Mouse (Mus musculus) adrenal gland, adult 2 months (tissue): ENCODE measurements at regions not wholly inside any gene's neighbourhood (a gene's known extent, or its start where the extent isn't known, plus 50 kb on each side); places are given as distances from the start of the nearest gene placed in this dataset.

ENCODE experiments used
- DNase-seq: peaks from one replicate; pipeline ENCODE4 v3.0.0; 2021

GRCm38 (mm10) chr4:125439856-125440255 lies 50.6 kb upstream of the Grik3 start:
- DNase-seq, result no peak

DNA sequence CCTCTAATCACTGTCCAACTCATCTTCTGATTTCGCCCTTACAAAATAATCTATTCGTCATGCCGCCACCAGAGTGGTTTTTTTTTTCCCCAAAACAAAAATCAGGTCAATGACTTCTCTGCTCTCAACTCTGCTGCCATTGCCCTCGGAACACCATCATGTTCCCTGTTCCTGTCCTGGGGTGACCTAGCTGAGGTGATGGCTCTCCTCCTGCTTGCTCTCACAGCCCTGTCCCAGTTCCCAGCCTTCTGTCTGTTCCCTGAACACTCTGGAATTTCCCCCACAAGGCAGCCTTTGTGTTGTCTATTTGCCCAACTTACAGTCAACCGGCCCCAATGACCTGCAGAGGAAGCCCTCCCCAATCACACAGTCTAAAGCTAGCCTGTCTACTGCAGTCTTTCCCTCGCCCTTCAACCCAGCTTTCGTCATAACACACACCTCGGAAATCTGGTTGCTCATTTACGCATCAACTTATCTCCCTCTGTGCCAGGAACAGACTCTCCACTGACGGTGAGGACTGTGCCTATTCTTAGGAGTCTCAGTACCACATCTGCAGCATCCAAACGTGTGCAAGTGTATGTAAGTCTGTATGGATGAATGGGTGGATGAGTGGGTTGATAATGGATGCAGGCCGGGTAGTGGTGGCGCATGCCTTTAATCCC lies 53.2 kb upstream of the Grik3 start:
- no peak for DNase-seq

DNA sequence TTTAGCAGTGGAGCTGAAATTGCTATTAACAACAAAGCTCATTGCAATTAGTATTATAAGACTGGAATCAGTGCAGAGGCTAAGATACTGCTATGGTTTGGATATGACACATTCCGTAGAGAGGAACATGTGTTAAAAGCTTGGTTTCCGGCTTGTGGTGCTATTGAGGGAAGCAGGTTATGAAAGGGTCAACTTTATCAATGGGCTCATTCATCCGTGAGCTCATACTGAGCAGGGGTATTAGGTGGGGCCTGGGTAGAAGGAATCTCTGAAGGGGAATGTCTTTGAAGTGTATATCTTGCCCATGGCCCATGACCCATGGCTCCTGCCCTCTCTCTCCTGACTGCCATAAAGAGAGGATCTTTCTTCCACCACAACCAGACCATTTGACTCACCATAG lies 57.0 kb upstream of the Grik3 start:
- DNase-seq, result no peak

DNA sequence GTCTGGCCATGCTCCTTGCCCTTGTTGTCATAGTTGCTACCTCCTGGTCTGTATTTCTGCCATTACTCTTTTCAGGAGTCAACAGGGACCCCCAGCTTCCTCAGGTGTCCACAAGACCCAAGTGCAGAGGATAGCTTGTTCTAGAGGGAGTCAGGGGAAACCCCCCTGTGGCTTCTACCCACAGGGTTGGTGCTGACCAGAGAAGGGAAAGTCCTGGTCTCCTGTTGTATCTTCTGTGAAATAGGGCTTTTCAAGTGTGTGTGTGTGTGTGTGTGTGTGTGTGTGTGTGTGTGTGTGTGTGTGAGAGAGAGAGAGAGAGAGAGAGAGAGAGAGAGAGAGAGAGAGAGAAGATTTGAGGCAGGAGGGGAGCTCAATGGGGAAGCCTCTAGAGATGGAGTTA lies 58.9 kb upstream of the Grik3 start:
- no peak for DNase-seq

- DNase-seq, result no peak
Measured at GRCm38 (mm10) chr4:125430845-125431244, 59.7 kb upstream of the Grik3 start.

- DNase-seq, result no peak
Measured at GRCm38 (mm10) chr4:125428736-125429135, 61.8 kb upstream of the Grik3 start.

DNA sequence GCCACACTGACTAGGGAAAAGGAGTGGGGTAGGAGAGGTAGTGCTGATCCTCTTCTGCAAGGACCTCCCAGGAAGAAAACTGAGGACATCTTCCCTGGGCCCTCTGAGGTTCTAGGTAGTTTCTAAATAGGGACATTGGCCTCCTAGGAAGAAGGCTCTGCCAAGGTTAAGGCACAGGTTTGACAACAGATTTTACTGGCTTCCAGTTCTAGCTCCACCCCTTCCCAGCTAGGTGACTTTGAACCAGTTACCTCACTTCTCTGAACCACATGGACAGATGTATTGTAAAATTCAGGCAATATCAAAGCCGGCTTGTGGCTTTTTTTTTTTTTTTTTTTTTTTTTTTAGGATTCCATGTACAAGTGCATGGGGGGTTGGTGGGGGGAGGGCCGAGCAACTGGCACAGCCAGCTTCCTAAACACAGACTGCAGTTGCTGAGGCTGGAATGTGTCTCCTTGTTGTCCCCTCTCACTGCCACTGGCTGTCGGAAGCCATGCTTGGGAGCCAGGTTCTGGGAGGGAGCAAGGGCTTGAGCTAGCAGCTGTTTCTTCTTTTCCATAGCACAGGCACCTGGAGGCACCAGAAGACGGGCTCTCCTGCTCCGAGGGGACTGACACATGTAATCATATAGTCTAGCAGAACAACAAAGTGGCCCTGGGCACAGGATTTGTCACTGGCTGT lies 69.8 kb upstream of the Grik3 start:
- no peak for DNase-seq

DNA sequence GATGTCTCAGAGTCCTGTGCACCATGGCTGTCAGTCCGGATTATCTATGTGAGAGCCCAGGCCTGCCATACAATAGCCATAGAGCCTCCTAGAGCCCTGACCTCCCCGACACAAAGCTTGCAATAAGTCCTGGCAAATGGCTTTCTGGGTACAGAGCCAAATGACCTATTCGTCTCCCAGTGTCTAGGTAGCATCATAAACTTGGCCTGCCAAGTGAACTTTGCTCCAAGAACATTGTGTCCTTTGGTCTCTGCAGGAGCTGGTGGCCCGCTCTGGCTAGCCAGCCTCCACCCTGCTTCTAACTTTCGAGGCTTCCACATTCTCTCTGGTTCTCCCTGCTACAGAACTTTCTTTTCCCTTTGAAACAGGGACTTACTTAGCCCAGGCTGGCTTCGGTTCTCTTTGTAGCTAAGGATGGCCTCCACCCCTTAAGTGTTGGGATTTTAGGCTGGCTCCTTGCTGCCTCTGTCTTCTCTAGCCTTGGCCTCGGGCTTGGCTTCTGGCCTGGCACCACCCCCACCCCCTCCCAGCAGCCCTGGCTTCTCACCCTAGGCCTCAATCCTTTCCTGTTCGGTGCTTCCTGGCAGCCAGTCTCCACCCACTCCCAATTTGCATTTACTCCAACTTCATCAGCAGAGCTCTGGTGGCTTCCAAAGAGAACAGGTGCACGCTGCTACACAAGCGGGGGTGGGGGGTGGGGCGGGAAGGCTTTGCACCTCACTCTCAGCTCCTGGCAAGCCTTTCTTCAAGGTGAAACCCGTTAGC lies 70.8 kb upstream of the Grik3 start:
- peak; percentile 41 for DNase-seq

- DNase-seq, result no peak
Measured at GRCm38 (mm10) chr4:125415308-125415707, 75.2 kb upstream of the Grik3 start.

DNA sequence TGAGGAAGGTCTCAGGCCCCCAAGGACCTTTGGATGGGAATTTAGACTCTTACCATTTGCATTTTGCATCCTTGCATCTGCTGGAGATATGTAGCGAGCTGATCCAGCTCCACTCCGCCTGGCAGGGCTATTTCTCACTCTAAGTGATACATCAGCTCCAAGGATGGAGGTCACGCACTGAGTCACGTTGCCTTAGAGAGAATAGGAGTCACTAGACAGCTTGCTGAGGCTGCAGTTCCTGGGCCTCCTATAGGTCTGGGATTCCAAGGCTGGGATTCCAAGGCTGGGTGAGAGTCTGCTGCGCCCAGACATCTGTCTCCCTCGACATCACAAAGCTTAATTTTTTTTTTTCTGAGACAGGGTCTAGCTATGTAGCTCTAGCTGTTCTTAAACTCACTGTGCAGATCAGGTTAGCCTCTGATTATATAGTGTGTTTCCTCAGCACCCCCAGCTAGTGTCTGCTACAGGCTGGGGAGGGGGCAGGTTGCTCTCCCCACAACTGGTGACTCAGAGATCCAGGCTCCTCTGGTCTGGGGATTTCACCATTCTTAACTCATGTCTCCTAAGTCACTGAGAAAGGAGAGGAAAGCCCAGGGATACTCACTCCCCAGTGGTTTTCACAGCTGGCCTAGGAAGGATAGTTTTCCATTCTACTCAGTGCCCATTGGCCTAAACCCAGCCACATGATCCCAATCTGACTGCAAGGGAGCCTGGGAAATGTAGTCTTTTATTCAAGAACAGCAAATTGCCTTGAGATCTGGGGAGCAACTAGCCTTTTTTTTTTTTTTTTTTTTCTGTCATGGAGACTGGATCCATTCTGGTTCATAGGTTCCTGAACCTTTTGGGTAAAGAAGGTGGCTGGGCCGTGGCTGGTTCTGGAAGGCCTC lies 76.4 kb upstream of the Grik3 start:
- peak; percentile 84 for DNase-seq

GRCm38 (mm10) chr4:125410736-125411441 lies 79.6 kb upstream of the Grik3 start:
- DNase-seq, result no peak

GRCm38 (mm10) chr4:125399376-125400112 lies 91.0 kb upstream of the Grik3 start:
- no peak for DNase-seq

DNA sequence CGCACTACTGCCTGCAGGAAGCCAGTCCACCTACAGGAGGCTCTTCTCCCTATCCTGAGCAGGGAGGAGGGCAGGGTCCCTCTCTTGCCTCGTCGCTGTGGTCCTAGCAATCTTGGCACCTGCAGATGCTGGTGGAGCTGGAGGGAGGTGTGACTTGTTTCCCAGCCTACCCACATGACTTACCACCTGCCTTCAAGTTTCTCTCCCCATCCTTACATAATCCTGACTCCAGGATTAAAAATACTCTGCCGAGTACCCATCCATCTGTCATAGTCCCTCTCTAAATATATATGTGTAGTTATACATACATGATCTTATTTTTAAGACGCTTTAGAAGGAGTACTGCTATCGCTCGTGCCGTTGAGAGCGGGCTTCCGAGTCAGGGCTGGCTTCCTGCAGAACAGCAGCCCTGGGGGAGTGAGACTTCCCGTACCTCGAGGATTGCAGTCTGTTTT lies 93.5 kb upstream of the Grik3 start:
- no peak for DNase-seq

- DNase-seq, result no peak
Measured at GRCm38 (mm10) chr4:125391269-125391668, 99.2 kb upstream of the Grik3 start.

- DNase-seq, result no peak
Measured at GRCm38 (mm10) chr4:125385811-125386210, 104.7 kb upstream of the Grik3 start.

- no peak for DNase-seq
Measured at GRCm38 (mm10) chr4:125364011-125364410, 126.5 kb upstream of the Grik3 start.

GRCm38 (mm10) chr4:125361611-125362520 lies 128.6 kb upstream of the Grik3 start:
- DNase-seq, result no peak

DNA sequence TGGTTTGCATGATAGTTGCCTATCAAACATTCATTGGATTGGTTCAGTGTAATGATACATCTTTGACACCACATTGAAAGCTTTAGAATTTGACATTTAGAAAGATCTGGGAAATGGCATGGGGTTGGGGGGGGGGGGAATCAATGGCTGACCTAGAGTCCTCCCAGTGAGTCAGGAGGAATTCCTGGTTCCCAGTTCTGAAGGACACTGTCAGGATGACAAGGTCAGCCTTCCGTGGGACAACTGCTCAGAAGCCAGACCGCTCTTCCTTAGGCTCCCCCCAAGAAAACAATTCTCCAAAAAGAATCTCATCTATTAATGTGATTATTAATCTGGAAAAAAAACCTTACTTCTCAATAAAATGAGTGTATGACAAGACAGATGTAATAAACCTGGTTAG lies 132.1 kb upstream of the Grik3 start:
- peak; percentile 41 for DNase-seq

- no peak for DNase-seq
Measured at GRCm38 (mm10) chr4:125356441-125356840, 134.1 kb upstream of the Grik3 start.

- no peak for DNase-seq
Measured at GRCm38 (mm10) chr4:125354742-125355141, 135.8 kb upstream of the Grik3 start.
